Mouse (Mus musculus) bone marrow macrophage, adult 2 months (primary cell): ENCODE data around the gene Spata32.

Source experiments
- CTCF ChIP-seq: IDR thresholded peaks from 2 replicates; pipeline ENCODE4 v1.5.1; 2012; ENCODE audit warnings: low read depth, mild to moderate bottlenecking, low read length, moderate library complexity
- POLR2A ChIP-seq: IDR thresholded peaks from 2 replicates; pipeline ENCODE4 v1.6.1; 2012; ENCODE audit warnings: mild to moderate bottlenecking, low read depth, low read length, borderline replicate concordance

DNA sequence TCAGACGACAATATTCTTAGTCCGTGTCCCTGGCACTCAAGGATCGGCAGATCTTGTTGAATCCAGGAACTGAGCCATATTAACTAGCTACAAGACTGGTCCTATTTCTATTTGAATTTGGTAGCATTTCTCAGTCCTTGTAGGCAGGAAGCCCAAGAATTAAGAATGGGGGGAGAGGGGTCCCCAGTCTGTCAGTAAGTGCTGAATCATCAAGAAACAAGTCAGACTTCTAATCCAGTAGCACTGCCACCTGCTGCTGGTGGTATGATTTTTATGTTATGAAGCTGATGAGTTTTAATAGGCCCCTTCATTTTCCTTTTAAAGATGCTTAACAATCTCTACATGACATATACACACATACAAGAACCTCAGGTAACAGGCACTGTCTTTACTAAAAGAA is 32.1 kb upstream of the Spata32 start:
- no peak for TF ChIP-seq CTCF
- TF ChIP-seq POLR2A = no peak
